Mouse (Mus musculus): Measurements from ENCODE around the gene Bbip1. TPM values are rescaled to one million over a fixed set of nuclear protein-coding genes. Genes with fewer than 3 reads are reported as not detected.

Bbip1 gene
- polyA plus RNA-seq, 1 experiment, result 9.1 TPM

GRCm38 (mm10) chr19:53893711-53894171 is 50.7 kb downstream of the Bbip1 start:
- 9% methylated on average over 3 of the region's 3 CpGs for WGBS
- DNase-seq (ENCODE audit: low read depth, low spot score), result no peak

- no peak for DNase-seq (ENCODE audit: low read depth, low spot score)
- WGBS, result 34% methylated on average over 9 of the region's 9 CpGs
These were observed 51.5 kb downstream of the Bbip1 start for GRCm38 (mm10) chr19:53892838-53893359.

GRCm38 (mm10) chr19:53892061-53892460 is 52.4 kb downstream of the Bbip1 start, which contains the start of gene Pdcd4:
TSS of gene Pdcd4 (plus strand) at chr19:53892231.
- 10% methylated on average over 3 of the region's 3 CpGs for WGBS
- no peak for DNase-seq (ENCODE audit: low read depth, low spot score)

- WGBS, result 56% methylated on average over 2 of the region's 2 CpGs
- no peak for DNase-seq (ENCODE audit: low read depth, low spot score)
These were observed 52.9 kb downstream of the Bbip1 start for GRCm38 (mm10) chr19:53891569-53891968.

GRCm38 (mm10) chr19:53890781-53891251 is 53.6 kb downstream of the Bbip1 start:
- DNase-seq (ENCODE audit: low read depth, low spot score), result no peak
- 28% methylated on average over 5 of the region's 5 CpGs for WGBS

GRCm38 (mm10) chr19:53890274-53890673 is 54.2 kb downstream of the Bbip1 start:
- WGBS, result 45% methylated on average over 5 of the region's 5 CpGs
- DNase-seq (ENCODE audit: low read depth, low spot score), result no peak

- DNase-seq (ENCODE audit: low read depth, low spot score), result no peak
These were observed 54.9 kb downstream of the Bbip1 start for GRCm38 (mm10) chr19:53889555-53889954.

GRCm38 (mm10) chr19:53888331-53888730 is 56.1 kb downstream of the Bbip1 start:
- DNase-seq (ENCODE audit: low read depth, low spot score), result no peak
- 64% methylated on average over 9 of the region's 9 CpGs for WGBS

More at GRCm38 (mm10) chr19:53889555-53889954, 54.9 kb downstream of the Bbip1 start:
- WGBS, result 20% methylated on average over 5 of the region's 5 CpGs

- WGBS, result 91% methylated on average over 3 of the region's 3 CpGs
- DNase-seq (ENCODE audit: low read depth, low spot score), result no peak
These were observed 56.6 kb downstream of the Bbip1 start for GRCm38 (mm10) chr19:53887822-53888221.

- WGBS, result 70% methylated on average over 10 of the region's 10 CpGs
- DNase-seq (ENCODE audit: low read depth, low spot score), result no peak
These were observed 57.7 kb downstream of the Bbip1 start for GRCm38 (mm10) chr19:53886576-53887370.

- 88% methylated on average over 10 of the region's 10 CpGs for WGBS
- no peak for DNase-seq (ENCODE audit: low read depth, low spot score)
These were observed 59.0 kb downstream of the Bbip1 start for GRCm38 (mm10) chr19:53885450-53885849.

GRCm38 (mm10) chr19:53881786-53882185 is 62.6 kb downstream of the Bbip1 start:
- WGBS, result 73% methylated on average over 5 of the region's 5 CpGs
- DNase-seq (ENCODE audit: low read depth, low spot score), result no peak

GRCm38 (mm10) chr19:53880460-53880859 is 64.0 kb downstream of the Bbip1 start:
- 96% methylated on average over 1 of the region's 1 CpGs for WGBS
- no peak for DNase-seq (ENCODE audit: low read depth, low spot score)

Other genes starting within 250 kb of the Bbip1 start
- 8.7 and 11.2 TPM in 2 replicates for gene Pdcd4, start 52.4 kb downstream of the Bbip1 start, polyA plus RNA-seq (2012; rRNA removed)
- gene Shoc2, start 321 bp downstream of the Bbip1 start, polyA plus RNA-seq (2012; rRNA removed), result 16.2 and 19.9 TPM in 2 replicates
- gene Adra2a, start 99.5 kb upstream of the Bbip1 start, polyA plus RNA-seq (2012; rRNA removed), result 6.2 and 7.7 TPM in 2 replicates